Mouse (Mus musculus) ovary, postnatal 14 days (tissue): ENCODE measurements at regions not wholly inside any gene's neighbourhood (a gene's known extent, or its start where the extent isn't known, plus 50 kb on each side); places are given as distances from the start of the nearest gene placed in this dataset.
"Not testable (repeated sequence)": the region's sequence is repeated elsewhere in the genome, so short reads cannot be mapped to it uniquely, and the experiment has no call there.

Experiments used
- DNase-seq: peaks from one replicate; pipeline ENCODE4 v3.0.0; 2022; ENCODE audit warnings: low spot score

- DNase-seq = not testable (repeated sequence)
These were observed 475.7 kb upstream of the Gulo start for GRCm38 (mm10) chr14:66484751-66485150.

- DNase-seq = no peak
These were observed 470.2 kb upstream of the Gulo start for GRCm38 (mm10) chr14:66479181-66479580.

GRCm38 (mm10) chr14:66478562-66478961 lies 469.6 kb upstream of the Gulo start:
- no peak for DNase-seq

GRCm38 (mm10) chr14:66475026-66475425 lies 466.0 kb upstream of the Gulo start:
- no peak for DNase-seq

GRCm38 (mm10) chr14:66473251-66473550 lies 464.2 kb upstream of the Gulo start:
- no peak for DNase-seq

GRCm38 (mm10) chr14:66472537-66473250 lies 463.7 kb upstream of the Gulo start:
- DNase-seq = no peak

GRCm38 (mm10) chr14:66462081-66462480 lies 453.1 kb upstream of the Gulo start:
- DNase-seq = no peak

- no peak for DNase-seq
These were observed 451.8 kb upstream of the Gulo start for GRCm38 (mm10) chr14:66460795-66461194.

- DNase-seq = no peak
These were observed 449.7 kb upstream of the Gulo start for GRCm38 (mm10) chr14:66458696-66459095.

- no peak for DNase-seq
These were observed 448.3 kb upstream of the Gulo start for GRCm38 (mm10) chr14:66457300-66457699.

- no peak for DNase-seq
These were observed 443.8 kb upstream of the Gulo start for GRCm38 (mm10) chr14:66452828-66453227.

GRCm38 (mm10) chr14:66450351-66450750 lies 441.3 kb upstream of the Gulo start:
- no peak for DNase-seq

- no peak for DNase-seq
These were observed 433.6 kb upstream of the Gulo start for GRCm38 (mm10) chr14:66442576-66442975.

- DNase-seq = no peak
These were observed 432.8 kb upstream of the Gulo start for GRCm38 (mm10) chr14:66441825-66442224.

- DNase-seq = no peak
These were observed 429.6 kb upstream of the Gulo start for GRCm38 (mm10) chr14:66438572-66438971.

- no peak for DNase-seq
These were observed 429.0 kb upstream of the Gulo start for GRCm38 (mm10) chr14:66438001-66438400.

- DNase-seq = no peak
These were observed 422.6 kb upstream of the Gulo start for GRCm38 (mm10) chr14:66431630-66432029.

- no peak for DNase-seq
These were observed 415.1 kb upstream of the Gulo start for GRCm38 (mm10) chr14:66424141-66424540.
